Mouse (Mus musculus) adrenal gland (tissue): ENCODE measurements around the gene Eml1.
"Not testable (repeated sequence)": the region's sequence is repeated elsewhere in the genome, so short reads cannot be mapped to it uniquely, and the experiment has no call there.

Experiments
- intact Hi-C: fragments of 180-260 bp; cut with DNase I; formaldehyde crosslinking; loops from one replicate; pipeline ENCODE4 v1.15.1; 2025

Eml1 gene

DNA sequence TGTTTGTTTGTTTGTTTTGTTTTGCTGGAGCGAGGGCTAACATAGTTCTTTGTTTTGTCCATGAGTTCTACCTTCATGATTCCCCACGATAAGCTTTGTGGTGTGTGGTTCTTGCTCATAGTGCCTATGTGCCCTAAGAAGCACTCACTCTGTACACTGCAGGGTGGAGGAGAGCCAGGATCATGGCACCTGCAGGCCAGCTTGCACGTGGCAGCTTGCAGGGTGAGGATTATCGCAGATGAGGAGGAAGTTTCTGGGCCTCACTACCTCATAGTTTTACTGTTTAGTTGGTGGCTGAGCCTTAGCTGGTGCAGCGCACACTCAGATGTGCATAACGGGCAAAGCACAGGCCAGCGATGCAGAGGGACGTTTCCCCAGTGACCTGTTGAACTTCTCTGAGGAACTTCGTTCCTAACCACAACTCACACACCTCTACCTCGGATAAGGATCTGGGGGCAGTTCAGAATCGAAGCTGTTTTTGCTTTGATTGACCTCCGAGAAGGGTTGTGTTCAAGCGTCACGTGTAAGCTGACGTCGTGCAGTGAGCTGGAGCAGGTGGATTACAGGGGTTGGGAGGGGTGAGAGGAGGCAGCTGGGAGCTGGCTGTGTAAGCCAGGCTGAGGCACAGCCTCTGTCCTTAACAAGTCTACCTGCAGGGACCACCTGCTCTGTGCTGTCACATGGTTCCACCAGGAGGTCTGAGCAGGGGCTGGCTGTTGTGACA is 81.6 kb downstream of the Eml1 start:
- intact Hi-C loops, result loop anchor here (5.0 kb wide), 1 partner anchor 35 kb away; no protein-coding TSS in a partner anchor

DNA sequence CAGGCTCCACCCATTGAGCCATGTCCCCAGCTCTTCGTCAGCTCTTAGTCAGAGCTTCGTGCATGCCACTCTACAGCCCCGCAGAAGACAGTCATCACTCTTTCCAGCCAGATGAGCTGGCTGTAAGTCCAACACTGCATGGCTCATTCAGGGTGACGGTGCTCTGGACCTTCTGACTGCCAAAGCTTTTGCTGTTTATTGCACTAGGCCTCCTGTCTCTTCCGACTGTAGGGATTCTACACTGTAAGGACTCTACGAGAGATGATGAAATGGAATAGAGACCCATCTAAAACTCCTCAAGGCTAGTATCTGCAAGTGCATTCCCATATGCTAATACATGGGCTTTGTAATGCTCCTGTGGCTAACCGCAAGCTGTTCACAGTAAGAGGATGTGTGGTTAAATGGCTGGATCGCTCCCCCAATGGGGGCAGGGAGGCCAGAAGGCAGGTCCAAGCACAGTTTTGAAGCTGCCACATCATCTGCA is 82.8 kb downstream of the Eml1 start:
- intact Hi-C loops, result loop anchor here (5.0 kb wide), 1 partner anchor 34 kb away; no protein-coding TSS in a partner anchor

- intact Hi-C loops, result no loop called here
Measured at GRCm38 (mm10) chr12:108455004-108455403, 84.2 kb downstream of the Eml1 start.

GRCm38 (mm10) chr12:108472898-108473297 is 102.1 kb downstream of the Eml1 start:
- intact Hi-C loops, result no loop called here

DNA sequence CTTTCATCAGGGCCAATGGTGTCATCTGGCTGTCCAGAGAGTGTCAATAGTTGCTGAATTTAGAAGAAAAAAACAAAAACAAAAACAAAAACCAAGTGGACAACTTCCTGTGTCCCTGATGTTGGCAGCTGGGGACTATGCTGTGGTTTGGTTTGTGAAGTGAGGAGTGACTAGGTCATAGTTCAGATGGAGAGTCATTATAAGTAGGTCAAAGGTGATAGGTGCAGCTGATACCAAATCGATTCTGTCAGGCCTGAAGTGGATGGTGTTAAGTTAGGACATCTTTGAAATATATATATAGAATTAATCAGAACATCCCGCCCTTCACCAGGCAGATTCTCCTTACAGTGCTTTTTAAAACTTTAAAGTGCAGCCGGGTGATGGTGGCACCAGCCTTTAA is 103.7 kb downstream of the Eml1 start:
- intact Hi-C loops, result no loop called here

GRCm38 (mm10) chr12:108478714-108479113 is 108.0 kb downstream of the Eml1 start:
- intact Hi-C loops, result no loop called here

DNA sequence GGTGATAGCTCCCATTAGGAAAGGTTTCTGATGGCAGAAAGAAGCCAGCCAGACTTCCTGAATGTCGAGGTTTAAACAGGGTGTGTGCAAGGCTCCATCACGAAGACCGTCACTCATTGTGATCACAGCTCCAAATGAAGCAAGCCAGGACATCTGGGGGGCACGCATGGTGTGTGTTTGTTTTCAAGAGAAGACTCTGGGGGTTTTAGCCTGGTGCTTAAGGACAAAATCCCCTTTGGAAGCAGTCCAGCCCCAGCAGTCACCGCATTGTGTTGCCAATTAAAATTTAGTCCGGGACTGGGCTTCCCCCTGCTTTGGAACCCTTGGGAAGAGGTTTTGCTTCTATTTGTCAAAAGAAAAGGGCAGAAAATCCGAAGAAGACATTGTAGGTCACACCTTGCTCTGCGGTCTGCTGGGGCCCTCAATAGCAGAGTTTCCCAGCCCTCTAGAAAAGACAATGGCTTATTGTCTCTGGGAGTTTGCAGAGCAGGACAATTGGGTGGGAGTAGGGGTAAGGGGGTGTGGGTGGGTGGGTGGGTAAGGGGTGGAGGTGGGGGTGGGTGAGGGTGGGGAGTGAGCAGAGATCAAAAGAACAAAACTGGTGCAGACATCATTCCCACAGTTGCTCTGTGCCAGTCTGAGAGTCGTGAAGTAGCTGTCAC is 110.1 kb downstream of the Eml1 start:
- intact Hi-C loops, result no loop called here

GRCm38 (mm10) chr12:108489076-108489475 is 118.3 kb downstream of the Eml1 start:
- intact Hi-C loops, result loop anchor here (5.0 kb wide), 1 partner anchor 37 kb away; no protein-coding TSS in a partner anchor

GRCm38 (mm10) chr12:108489741-108490140 is 119.0 kb downstream of the Eml1 start:
- intact Hi-C loops, result loop anchor here (5.0 kb wide), 2 partner anchors 37 to 282 kb away; no protein-coding TSS in a partner anchor

DNA sequence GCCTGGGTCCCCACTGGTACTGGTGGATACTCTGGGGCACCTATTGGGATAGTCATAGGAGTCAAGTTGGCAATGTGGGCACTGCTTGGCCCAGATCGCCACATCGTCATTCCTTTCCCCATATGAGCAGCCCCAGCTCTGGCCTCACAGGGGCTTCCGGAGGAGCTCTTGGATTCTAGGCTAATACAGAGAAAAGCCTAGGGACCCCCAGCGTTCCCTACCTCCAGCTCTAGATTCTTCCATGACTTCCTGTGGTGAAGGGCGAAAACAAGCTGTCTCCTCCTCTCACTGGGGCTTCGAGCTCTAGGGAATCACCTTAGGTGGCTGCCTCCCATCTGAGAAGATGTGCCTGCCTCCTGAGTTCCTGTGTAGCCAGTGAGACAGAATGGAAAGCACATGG is 119.6 kb downstream of the Eml1 start:
- intact Hi-C loops, result loop anchor here (5.0 kb wide), 1 partner anchor 283 kb away; no protein-coding TSS in a partner anchor

DNA sequence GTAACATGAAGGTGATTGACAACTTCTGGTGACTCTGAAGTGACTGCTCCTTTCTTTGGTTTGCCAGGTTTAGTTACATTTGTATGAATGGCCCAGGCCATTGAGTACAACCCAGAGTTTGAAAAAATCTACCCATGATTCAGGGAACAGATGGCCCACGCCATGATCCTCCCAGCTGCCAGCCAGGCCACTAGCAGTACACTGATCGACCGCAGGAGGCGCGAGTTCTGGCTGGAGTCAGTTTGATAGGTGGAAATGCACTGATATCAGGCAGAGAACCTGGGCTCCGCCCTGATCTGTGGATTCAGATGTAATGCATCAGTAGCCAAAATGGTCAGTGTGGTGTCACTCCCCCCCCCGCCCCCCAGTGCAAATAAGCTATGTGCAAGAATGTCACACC is 120.2 kb downstream of the Eml1 start:
- intact Hi-C loops, result loop anchor here (5.0 kb wide), 1 partner anchor 284 kb away; no protein-coding TSS in a partner anchor

DNA sequence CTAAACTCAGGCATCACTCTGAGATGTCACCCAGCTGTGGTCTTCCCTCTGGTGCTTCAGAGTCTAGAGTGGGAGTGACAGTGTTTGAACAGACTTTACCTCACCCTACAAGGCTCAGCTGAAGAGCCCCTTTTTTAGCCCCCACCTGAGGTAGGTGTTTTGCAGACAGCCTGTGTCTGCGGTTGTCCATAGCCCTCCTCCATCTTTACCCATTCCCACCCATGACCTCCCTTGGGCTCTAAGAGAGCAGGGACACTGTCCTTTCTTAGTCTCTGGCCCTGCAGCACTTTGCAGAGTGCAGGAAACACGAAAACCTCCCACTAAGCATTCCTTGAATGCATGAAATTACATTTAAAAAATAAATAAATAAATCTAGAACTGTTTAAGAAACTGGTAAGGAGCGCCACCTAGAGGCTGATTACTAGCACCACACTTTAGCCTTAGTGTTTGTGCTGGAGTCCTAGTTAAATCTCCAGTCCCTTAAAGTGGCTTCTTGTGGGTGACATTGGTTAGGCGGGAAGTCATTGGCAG is 123.3 kb downstream of the Eml1 start:
- intact Hi-C loops, result loop anchor here (2.0 to 5.0 kb wide), 2 partner anchors 161 to 287 kb away; no protein-coding TSS in a partner anchor

GRCm38 (mm10) chr12:108495455-108496235 is 124.9 kb downstream of the Eml1 start:
- intact Hi-C loops, result loop anchor here (2.0 kb wide), 1 partner anchor 163 kb away; no protein-coding TSS in a partner anchor

DNA sequence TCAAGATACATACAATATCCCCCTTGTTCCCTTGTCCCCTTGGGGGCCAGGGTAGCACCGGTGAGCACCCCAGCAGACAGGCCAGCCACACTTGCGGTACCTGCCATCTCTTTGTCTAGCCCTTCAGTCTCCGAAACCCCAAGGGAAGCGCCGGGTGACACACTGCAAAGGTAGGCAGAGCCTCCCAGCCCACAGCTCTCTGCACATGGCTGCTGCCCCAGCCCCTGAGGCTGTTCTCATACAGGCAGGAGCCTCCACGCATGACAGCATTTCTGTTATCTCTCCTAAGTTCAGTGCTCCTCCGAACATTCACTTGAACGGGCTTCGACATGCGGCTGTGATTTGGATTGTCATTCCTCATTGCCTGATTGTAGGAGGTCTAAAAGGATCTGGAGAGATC is 132.3 kb downstream of the Eml1 start:
- intact Hi-C loops, result no loop called here

DNA sequence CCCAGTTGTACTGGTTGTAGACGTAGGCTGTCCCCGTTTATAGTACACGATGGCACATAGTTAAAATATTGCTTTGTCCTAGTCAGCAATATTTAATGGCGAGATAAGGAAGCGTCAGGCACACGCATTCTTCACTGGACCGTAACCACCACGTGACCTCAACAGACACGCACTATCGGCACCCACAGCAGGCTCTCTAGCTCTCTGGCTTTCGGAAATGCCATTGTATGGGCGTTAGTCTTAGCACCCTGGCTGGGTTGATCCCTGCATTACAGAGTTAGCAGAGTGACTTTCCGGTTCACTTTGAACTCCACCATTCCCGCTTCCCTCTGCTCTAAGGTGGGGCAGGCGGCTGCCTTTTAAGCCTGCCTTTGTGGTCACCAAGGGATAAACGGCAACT is 132.8 kb downstream of the Eml1 start:
- intact Hi-C loops, result no loop called here

- intact Hi-C loops, result no loop called here
Measured at GRCm38 (mm10) chr12:108505846-108506245, 135.1 kb downstream of the Eml1 start.

DNA sequence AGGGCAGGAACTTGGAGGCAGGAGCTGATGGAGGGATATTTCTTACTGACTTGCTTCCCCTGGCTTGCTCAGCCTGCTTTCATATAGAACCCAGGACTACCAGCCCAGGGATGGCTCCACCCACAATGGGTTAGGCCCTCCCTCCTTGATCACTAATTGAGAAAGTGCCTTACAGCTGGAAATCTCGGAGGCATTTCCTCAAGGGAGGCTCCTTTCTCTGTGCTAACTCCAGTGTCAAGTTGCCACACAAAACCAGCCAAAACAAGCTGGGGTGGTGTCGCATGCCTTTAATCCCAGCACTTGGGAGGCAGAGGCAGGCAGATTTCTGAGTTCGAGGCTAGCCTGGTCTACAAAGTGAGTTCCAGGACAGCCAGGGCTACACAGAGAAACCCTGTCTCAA is 136.3 kb downstream of the Eml1 start:
- intact Hi-C loops, result not testable (repeated sequence)

- intact Hi-C loops, result no loop called here
Measured at GRCm38 (mm10) chr12:108510571-108510970, 139.8 kb downstream of the Eml1 start.

GRCm38 (mm10) chr12:108511009-108511408 is 140.3 kb downstream of the Eml1 start:
- intact Hi-C loops, result no loop called here

GRCm38 (mm10) chr12:108515464-108515863 is 144.7 kb downstream of the Eml1 start:
- intact Hi-C loops, result no loop called here

DNA sequence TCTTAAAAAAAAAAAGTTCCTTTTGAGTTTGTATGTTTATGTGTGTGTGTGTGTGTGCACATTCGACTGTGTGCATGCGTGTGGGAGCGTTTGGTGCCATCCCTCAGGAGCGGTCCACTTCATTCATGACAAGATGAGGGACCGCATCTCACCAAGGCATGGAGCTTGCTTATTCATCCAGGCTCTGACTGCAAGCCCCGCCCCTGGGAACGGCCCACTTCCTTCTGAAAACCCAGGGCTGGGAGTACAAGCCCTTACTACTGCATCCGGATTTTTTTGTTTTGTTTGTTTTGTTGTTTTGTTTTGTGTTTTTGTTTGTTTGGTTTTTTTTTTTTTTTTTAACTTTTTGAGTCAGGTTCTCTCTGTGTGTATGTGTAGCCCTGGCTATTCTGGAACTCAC is 148.6 kb downstream of the Eml1 start:
- intact Hi-C loops, result no loop called here
